Mouse (Mus musculus) v-Abl transformed pro-B cells (cell line): ENCODE results near the gene Sf3a2.
"Not testable (repeated sequence)": the region's sequence is repeated elsewhere in the genome, so short reads cannot be mapped to it uniquely, and the experiment has no call there.

ENCODE experiments used
- in situ Hi-C, 2 experiments: fragments of 400-800 bp; cut with MboI; formaldehyde crosslinking; loops; one replicate each; pipeline ENCODE4 v1.15.1; 2025; ENCODE audit not compliant: unreplicated experiment in 2 of 2

The Sf3a2 gene

GRCm38 (mm10) chr10:80821991-80822390 is 24.0 kb downstream of the Sf3a2 start:
- in situ Hi-C loops, result loop anchor here (5.0 kb wide), 3 partner anchors 55 to 170 kb away; no protein-coding TSS in a partner anchor

- in situ Hi-C loops, result loop anchor here (5.0 kb wide), 3 partner anchors 55 to 170 kb away; no protein-coding TSS in a partner anchor
These were observed 24.5 kb downstream of the Sf3a2 start for GRCm38 (mm10) chr10:80822528-80822927.

GRCm38 (mm10) chr10:80823316-80823715 is 25.3 kb downstream of the Sf3a2 start:
- in situ Hi-C loops, result loop anchor here (5.0 kb wide), 3 partner anchors 54 to 169 kb away; no protein-coding TSS in a partner anchor

- in situ Hi-C loops, result loop anchor here (5.0 kb wide), 3 partner anchors 53 to 168 kb away; no protein-coding TSS in a partner anchor
These were observed 26.0 kb downstream of the Sf3a2 start for GRCm38 (mm10) chr10:80823847-80824643.

- in situ Hi-C loops, result loop anchor here (5.0 kb wide), 3 partner anchors 52 to 167 kb away; no protein-coding TSS in a partner anchor
These were observed 26.8 kb downstream of the Sf3a2 start for GRCm38 (mm10) chr10:80824827-80825226.

- in situ Hi-C loops, result no loop called here
These were observed 28.4 kb downstream of the Sf3a2 start, which contains the start of gene Oaz1 for GRCm38 (mm10) chr10:80826151-80827062. Oaz1 (plus strand) TSS chr10:80826656.

- in situ Hi-C loops, result no loop called here
These were observed 29.3 kb downstream of the Sf3a2 start for GRCm38 (mm10) chr10:80827063-80827869.

- in situ Hi-C loops, result no loop called here
These were observed 29.9 kb downstream of the Sf3a2 start for GRCm38 (mm10) chr10:80827870-80828420.

- in situ Hi-C loops, result not testable (repeated sequence)
These were observed 30.6 kb downstream of the Sf3a2 start for GRCm38 (mm10) chr10:80828587-80828986.

GRCm38 (mm10) chr10:80829359-80830278 is 31.6 kb downstream of the Sf3a2 start:
- in situ Hi-C loops, result no loop called here

- in situ Hi-C loops, result no loop called here
These were observed 33.1 kb downstream of the Sf3a2 start for GRCm38 (mm10) chr10:80831136-80831535.

- in situ Hi-C loops, result no loop called here
These were observed 34.8 kb downstream of the Sf3a2 start for GRCm38 (mm10) chr10:80832818-80833217.

GRCm38 (mm10) chr10:80835617-80836016 is 37.6 kb downstream of the Sf3a2 start:
- in situ Hi-C loops, result no loop called here

GRCm38 (mm10) chr10:80836949-80837379 is 39.0 kb downstream of the Sf3a2 start:
- in situ Hi-C loops, result no loop called here

GRCm38 (mm10) chr10:80837827-80838226 is 39.8 kb downstream of the Sf3a2 start:
- in situ Hi-C loops, result no loop called here

GRCm38 (mm10) chr10:80838346-80838912 is 40.4 kb downstream of the Sf3a2 start:
- in situ Hi-C loops, result no loop called here

- in situ Hi-C loops, result no loop called here
These were observed 41.9 kb downstream of the Sf3a2 start for GRCm38 (mm10) chr10:80839848-80840247.

- in situ Hi-C loops, result no loop called here
These were observed 43.7 kb downstream of the Sf3a2 start for GRCm38 (mm10) chr10:80841685-80842084.
